Mouse (Mus musculus): Measurements from ENCODE around the gene Camk1d. TPM values are rescaled to one million over a fixed set of nuclear protein-coding genes. Genes with fewer than 3 reads are reported as not detected.

Gene Camk1d
- polyA plus RNA-seq, 1 experiment from 2014 or later: 3.1 TPM

DNA sequence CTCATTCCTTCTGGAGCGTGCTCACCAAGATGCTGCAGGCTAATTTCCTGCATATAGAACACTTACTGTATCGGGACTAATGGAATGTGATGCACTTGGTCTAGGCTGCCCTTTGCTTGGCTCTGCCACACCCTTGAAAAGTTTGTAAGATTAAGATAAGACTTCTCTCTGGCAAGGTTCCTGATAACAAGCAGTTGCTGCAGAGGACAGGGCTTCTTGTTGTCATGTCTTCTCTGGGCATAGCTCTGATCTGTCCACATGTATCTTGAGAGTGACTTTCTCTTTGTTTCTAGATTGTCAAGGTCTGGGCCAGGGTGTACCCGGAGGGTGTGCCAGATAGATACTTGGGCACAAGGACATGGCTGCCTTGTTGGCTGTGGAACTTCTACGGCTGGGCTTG is 398.1 kb downstream of the Camk1d start:
- Histone ChIP-seq H3K4me3 (no peak overlapping the region), H3K9ac (no peak overlapping the region), H3K9me3 (replicated peaks) (no peaks in the 10 kb centered on the region), H3K4me2 (no peak overlapping the region), H3K27ac (ENCODE audit: poor library complexity, severe bottlenecking) (no peak overlapping the region), H3K36me3 (no peaks in the 10 kb centered on the region), H3K4me1 (replicated peaks) (0 out of 2 replicates have a peak, but pooled peaks cover 5% of the 10 kb centered on the region), H3K27me3 (replicated peaks) (no peaks in the 10 kb centered on the region)
- no peak for ATAC-seq (ENCODE audit: insufficient number of reproducible peaks, low FRiP score)
- 63% methylated on average over 4 of the region's 4 CpGs for WGBS

DNA sequence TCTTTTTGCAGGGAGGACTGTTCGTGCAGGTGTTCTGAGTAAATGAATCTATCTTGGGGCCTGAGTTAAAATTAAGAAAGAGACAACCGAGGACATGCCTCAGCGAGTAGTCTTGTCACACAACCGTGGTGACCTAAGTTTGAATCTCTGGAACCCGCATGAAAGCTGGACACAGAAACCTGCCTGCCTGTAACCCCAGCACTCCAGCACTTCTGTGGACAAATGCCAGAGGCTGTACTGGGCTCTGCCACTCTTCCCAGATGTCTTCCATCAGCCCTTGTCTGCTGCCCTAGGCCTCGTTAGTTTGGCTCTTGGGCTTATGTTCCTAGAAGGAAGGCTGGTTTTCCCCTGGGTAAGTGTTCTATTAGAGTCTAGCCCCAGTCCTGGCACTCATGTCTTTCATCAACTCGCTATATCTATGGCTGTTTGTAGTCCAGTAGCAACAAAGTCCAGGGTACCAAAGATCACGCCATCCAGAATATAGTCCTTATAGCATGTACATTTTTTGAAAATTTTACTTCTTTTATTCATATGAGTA is 399.0 kb downstream of the Camk1d start:
- no peaks in the 10 kb centered on the region for H3K27me3 ChIP-seq (replicated peaks)
- H3K9me3 ChIP-seq (replicated peaks): no peaks in the 10 kb centered on the region
- no peak overlapping the region for H3K27ac ChIP-seq (ENCODE audit: poor library complexity, severe bottlenecking)
- WGBS: 74% methylated on average over 8 of the region's 8 CpGs
- H3K9ac ChIP-seq: no peak overlapping the region
- H3K36me3 ChIP-seq: no peaks in the 10 kb centered on the region
- H3K4me2 ChIP-seq: no peak overlapping the region
- no peak for ATAC-seq (ENCODE audit: insufficient number of reproducible peaks, low FRiP score)
- H3K4me1 ChIP-seq (replicated peaks): 0 out of 2 replicates have a peak, but pooled peaks cover 5% of the 10 kb centered on the region
- no peak overlapping the region for H3K4me3 ChIP-seq

DNA sequence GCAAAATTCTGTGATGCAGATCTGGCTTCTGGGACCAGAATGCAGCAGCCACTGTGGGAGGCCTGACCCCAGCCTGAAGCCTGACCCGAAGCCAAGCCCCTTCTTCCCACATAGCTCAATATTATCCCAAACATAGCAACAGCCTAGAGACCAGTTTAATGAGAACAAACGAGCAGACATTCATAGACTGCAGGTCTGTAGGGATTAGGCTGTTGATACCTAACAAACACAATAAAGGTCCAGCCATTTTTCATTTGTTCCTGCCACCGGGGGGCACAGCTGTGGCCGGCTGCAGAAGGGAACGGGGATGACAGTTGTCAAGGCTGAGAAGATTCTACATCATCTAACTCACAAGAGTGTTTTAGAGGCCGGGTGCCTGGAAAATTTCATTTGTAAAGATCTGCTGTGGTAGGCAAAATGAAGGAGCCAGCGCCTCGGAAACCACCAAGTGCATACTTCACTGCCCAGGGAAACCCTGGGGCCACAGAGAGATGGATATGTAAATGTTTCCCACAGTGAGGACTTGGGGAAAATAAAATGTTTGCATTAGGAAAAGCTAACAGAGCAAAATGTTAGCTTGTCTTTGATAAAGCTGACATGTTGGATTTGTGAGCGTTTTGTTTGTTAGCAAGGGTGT is 399.7 kb downstream of the Camk1d start:
- Histone ChIP-seq H3K4me3 (no peak overlapping the region), H3K27ac (ENCODE audit: poor library complexity, severe bottlenecking) (no peak overlapping the region), H3K27me3 (replicated peaks) (no peaks in the 10 kb centered on the region), H3K9ac (no peak overlapping the region), H3K4me2 (no peak overlapping the region), H3K9me3 (replicated peaks) (no peaks in the 10 kb centered on the region), H3K4me1 (replicated peaks) (0 out of 2 replicates have a peak, but pooled peaks cover 5% of the 10 kb centered on the region), H3K36me3 (no peaks in the 10 kb centered on the region)
- 47% methylated on average over 9 of the region's 9 CpGs for WGBS
- no peak for ATAC-seq (ENCODE audit: insufficient number of reproducible peaks, low FRiP score)

DNA sequence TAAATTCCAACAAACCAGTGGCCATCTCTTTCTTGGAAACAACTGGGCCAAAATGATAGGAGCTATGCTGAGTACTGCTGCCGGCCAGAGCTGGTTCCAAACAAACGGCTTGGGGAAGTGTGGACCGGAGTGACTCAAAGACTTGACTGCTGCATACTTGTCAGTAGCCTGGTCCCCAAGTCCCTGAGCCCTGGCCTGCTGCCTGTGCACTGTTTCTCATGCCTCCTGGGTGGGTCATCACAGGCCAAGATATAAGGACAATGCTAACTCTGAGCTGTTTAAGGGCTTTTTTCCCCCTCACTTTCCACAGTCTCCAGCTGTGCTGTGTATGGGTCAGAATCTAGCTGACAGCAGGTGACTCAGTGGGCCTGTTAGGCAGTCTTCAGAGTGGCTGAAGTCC is 409.2 kb downstream of the Camk1d start:
- no peaks in the 10 kb centered on the region for H3K4me1 ChIP-seq (replicated peaks)
- no peak overlapping the region for H3K27ac ChIP-seq (ENCODE audit: poor library complexity, severe bottlenecking)
- H3K9ac ChIP-seq: no peak overlapping the region
- H3K36me3 ChIP-seq: no peaks in the 10 kb centered on the region
- no peak overlapping the region for H3K4me3 ChIP-seq
- WGBS: 70% methylated on average over 3 of the region's 3 CpGs
- H3K27me3 ChIP-seq (replicated peaks): no peaks in the 10 kb centered on the region
- H3K9me3 ChIP-seq (replicated peaks): no peaks in the 10 kb centered on the region
- no peak overlapping the region for H3K4me2 ChIP-seq
- no peak for ATAC-seq (ENCODE audit: insufficient number of reproducible peaks, low FRiP score)

DNA sequence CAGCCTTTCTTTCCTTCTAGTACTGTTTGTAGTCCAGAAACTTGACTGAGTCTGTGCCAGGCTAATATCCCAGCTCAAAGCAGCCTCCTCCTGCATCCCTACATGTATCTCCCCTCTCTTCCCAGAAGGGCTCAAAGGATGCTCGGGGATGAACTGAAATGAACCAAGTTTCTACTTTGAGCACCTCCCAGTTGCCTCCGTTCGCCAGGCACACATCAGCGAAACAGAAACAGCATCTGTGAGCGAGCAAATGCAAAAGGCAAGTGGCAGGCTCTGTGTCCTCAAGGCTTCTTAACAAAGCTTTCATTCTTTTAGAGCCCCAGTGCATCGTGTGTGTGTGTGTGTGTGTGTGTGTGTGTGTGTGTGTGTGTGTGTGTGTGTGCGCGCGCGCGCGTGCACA is 409.9 kb downstream of the Camk1d start:
- ATAC-seq (ENCODE audit: insufficient number of reproducible peaks, low FRiP score): no peak
- Histone ChIP-seq H3K27me3 (replicated peaks) (no peaks in the 10 kb centered on the region), H3K27ac (ENCODE audit: poor library complexity, severe bottlenecking) (no peak overlapping the region), H3K4me3 (no peak overlapping the region), H3K4me1 (replicated peaks) (no peaks in the 10 kb centered on the region), H3K9ac (no peak overlapping the region), H3K4me2 (no peak overlapping the region), H3K36me3 (no peaks in the 10 kb centered on the region), H3K9me3 (replicated peaks) (no peaks in the 10 kb centered on the region)
- WGBS: 90% methylated on average over 12 of the region's 12 CpGs

DNA sequence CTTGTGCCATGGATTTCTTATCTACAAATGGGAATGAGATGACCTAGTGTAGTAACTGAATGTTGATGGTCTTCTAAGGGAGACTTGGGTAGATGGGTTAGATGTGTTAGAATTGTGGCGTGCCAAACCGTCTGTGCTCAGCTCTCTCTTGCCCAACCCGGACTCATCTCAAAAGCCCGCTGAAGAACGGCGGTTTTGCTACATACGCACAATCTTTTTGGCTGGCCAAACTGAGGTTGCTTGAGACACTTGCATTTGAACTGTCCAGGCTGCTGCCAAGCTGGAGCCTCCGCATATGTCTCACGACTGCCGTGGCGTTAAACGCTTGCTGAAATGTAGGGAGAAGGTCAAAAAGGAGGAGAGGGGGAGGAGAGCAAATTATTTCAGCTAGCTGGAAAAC is 413.0 kb downstream of the Camk1d start:
- Histone ChIP-seq H3K4me2 (no peak overlapping the region), H3K27ac (ENCODE audit: poor library complexity, severe bottlenecking) (no peak overlapping the region), H3K9ac (no peak overlapping the region), H3K4me1 (replicated peaks) (no peaks in the 10 kb centered on the region), H3K9me3 (replicated peaks) (no peaks in the 10 kb centered on the region), H3K36me3 (no peaks in the 10 kb centered on the region), H3K4me3 (no peak overlapping the region), H3K27me3 (replicated peaks) (no peaks in the 10 kb centered on the region)
- 83% methylated on average over 12 of the region's 12 CpGs for WGBS
- ATAC-seq (ENCODE audit: insufficient number of reproducible peaks, low FRiP score): no peak

DNA sequence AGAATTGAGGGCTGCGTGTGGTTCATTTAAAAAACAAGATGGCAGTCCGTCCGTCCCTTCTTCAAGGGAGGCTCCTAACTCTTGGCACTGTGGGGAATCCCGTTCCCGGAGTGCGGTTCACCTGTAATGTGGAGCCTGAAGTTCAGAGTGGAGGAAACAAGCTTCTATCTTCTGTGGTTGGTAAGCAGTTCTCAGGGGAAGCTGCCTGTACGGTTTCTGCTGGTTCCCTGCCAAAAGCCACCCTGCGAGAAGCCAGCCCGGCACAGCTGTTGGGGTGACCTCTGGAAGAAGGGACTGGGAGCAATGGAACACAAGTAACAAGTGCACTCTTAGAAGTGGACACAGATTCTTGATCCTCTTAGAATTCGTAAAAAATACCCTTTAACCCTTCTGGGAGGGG is 416.2 kb downstream of the Camk1d start:
- Histone ChIP-seq H3K9ac (no peak overlapping the region), H3K9me3 (replicated peaks) (no peaks in the 10 kb centered on the region), H3K27ac (ENCODE audit: poor library complexity, severe bottlenecking) (no peak overlapping the region), H3K27me3 (replicated peaks) (no peaks in the 10 kb centered on the region), H3K4me3 (no peak overlapping the region), H3K4me2 (no peak overlapping the region), H3K4me1 (replicated peaks) (no peaks in the 10 kb centered on the region), H3K36me3 (no peaks in the 10 kb centered on the region)
- WGBS: 81% methylated on average over 10 of the region's 10 CpGs
- no peak for ATAC-seq (ENCODE audit: insufficient number of reproducible peaks, low FRiP score)

DNA sequence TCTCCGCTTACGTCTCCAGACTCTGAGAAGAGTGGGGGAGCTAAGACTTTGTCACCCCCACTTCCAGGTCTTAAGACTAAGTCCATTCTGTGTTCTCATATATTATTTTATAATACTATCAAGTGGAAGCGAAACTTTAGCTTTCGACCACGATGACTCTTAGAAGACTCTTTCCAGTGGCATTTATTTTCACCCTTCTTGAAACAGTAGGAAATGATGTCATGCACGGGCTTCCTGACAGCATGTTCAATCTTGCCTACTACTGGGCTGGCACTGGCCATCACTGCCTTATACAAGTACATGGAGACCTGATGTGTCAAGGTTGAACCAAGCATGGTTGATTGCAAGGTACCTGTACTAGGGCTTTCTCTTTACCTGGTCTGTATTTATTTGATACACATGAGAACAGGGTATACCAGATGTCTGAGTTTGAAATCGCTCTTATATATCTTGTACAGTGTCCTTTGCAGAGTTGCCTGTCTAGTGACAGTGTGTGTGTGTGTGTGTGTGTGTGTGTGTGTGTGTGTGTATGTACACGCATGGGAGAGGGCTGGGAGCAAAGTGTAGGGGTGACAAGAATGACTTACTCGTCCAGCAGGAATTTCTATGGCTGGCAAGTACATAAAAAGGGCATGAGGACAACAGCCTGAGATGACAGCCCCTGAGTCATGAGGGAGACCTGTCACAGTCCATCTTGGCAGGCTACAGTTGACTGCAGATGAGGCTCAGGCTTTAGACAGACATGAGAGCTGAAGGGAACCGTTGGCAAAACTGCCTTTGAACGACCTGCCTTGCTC is 417.4 kb downstream of the Camk1d start:
- H3K9me3 ChIP-seq (replicated peaks): no peaks in the 10 kb centered on the region
- no peaks in the 10 kb centered on the region for H3K4me1 ChIP-seq (replicated peaks)
- no peaks in the 10 kb centered on the region for H3K27me3 ChIP-seq (replicated peaks)
- H3K4me2 ChIP-seq: no peak overlapping the region
- 80% methylated on average over 11 of the region's 11 CpGs for WGBS
- H3K4me3 ChIP-seq: no peak overlapping the region
- H3K9ac ChIP-seq: no peak overlapping the region
- ATAC-seq (ENCODE audit: insufficient number of reproducible peaks, low FRiP score): no peak
- H3K36me3 ChIP-seq: no peaks in the 10 kb centered on the region
- H3K27ac ChIP-seq (ENCODE audit: poor library complexity, severe bottlenecking): no peak overlapping the region

DNA sequence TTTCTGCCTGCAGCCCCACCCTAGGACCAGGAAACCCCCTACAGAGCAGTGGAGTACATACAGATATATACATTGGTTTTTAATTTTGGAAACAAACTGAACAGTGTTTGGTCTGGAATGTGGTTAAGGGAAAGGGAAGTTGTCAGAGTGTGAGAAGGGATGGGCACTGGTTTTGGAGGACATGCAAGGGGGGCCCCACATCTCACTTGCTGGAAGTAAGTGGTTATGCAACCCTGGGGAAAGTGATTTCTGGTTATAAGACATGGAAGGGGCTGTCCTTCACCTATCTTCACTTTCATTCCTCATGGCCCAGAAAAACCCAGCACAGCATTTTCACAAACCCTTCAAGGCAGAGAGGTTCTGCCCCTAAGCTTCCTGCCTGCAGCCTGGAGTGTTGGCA is 419.2 kb downstream of the Camk1d start:
- Histone ChIP-seq H3K36me3 (no peaks in the 10 kb centered on the region), H3K9me3 (replicated peaks) (no peaks in the 10 kb centered on the region), H3K4me2 (no peak overlapping the region), H3K27ac (ENCODE audit: poor library complexity, severe bottlenecking) (no peak overlapping the region), H3K4me1 (replicated peaks) (no peaks in the 10 kb centered on the region), H3K9ac (no peak overlapping the region), H3K4me3 (no peak overlapping the region), H3K27me3 (replicated peaks) (no peaks in the 10 kb centered on the region)
- no peak for ATAC-seq (ENCODE audit: insufficient number of reproducible peaks, low FRiP score)

DNA sequence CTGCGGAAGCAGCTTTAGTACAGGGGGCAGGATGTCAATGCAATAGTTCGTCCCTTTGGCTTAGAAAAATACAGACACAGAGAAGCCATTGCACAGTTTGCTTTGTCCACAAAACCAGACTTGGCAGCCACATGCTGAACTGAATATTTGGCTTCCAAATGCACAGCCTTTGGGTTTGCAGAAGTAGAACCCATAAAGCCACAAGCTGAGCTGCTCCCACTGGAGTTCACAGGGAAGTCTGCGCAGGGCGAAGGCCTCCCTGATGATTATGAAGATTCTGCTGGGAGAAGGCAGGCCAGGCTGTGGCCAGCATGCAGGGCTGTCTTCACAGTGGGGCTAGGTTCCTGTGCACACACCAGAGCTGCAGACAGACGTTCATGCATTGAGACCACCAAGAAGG is 419.9 kb downstream of the Camk1d start:
- H3K4me2 ChIP-seq: no peak overlapping the region
- no peak for ATAC-seq (ENCODE audit: insufficient number of reproducible peaks, low FRiP score)
- no peaks in the 10 kb centered on the region for H3K9me3 ChIP-seq (replicated peaks)
- no peak overlapping the region for H3K27ac ChIP-seq (ENCODE audit: poor library complexity, severe bottlenecking)
- H3K4me1 ChIP-seq (replicated peaks): no peaks in the 10 kb centered on the region
- no peaks in the 10 kb centered on the region for H3K36me3 ChIP-seq
- no peak overlapping the region for H3K9ac ChIP-seq
- WGBS: 67% methylated on average over 5 of the region's 5 CpGs
- H3K4me3 ChIP-seq: no peak overlapping the region
- no peaks in the 10 kb centered on the region for H3K27me3 ChIP-seq (replicated peaks)

DNA sequence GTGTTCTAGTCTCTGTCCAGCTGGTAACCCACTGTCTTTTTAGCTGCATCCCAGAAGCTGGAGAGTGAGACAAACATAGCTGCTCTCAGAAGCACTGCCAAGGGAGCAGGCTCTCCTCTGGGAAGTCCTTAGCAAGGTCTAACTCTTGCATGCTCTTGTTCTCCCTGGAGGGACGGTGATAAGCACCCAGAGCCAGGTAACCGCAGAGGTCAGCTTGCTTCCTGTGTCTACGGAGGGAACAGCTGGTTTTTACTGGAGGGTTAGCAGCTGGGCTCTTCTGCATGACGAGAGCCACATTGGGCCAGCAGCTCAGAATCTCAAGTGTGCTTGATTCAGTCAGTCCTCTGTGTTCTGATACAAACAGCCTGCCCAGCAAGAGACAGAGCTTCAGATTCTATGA is 425.7 kb downstream of the Camk1d start:
- H3K27ac ChIP-seq (ENCODE audit: poor library complexity, severe bottlenecking): no peak overlapping the region
- H3K4me2 ChIP-seq: no peak overlapping the region
- no peak overlapping the region for H3K9ac ChIP-seq
- H3K27me3 ChIP-seq (replicated peaks): no peaks in the 10 kb centered on the region
- H3K9me3 ChIP-seq (replicated peaks): 0 out of 2 replicates have a peak, but pooled peaks cover 3% of the 10 kb centered on the region
- H3K4me1 ChIP-seq (replicated peaks): no peaks in the 10 kb centered on the region
- no peak overlapping the region for H3K4me3 ChIP-seq
- 49% methylated on average over 4 of the region's 4 CpGs for WGBS
- no peak for ATAC-seq (ENCODE audit: insufficient number of reproducible peaks, low FRiP score)
- H3K36me3 ChIP-seq: no peaks in the 10 kb centered on the region

Data from heart, embryonic 12.5 days (tissue).